Mouse (Mus musculus) heart, postnatal 0 days (tissue): ENCODE results near the gene Elovl6.

Source experiments
- CTCF ChIP-seq: IDR thresholded peaks from 2 replicates; pipeline ENCODE4 v1.5.1; 2016; ENCODE audit warnings: antibody characterized with exemption, control low read depth, low read depth
- EP300 ChIP-seq: IDR thresholded peaks from 2 replicates; pipeline ENCODE4 v1.6.1; 2016; ENCODE audit warnings: antibody characterized with exemption, low read depth

GRCm38 (mm10) chr3:129561853-129562252, 29.7 kb downstream of the Elovl6 start:
- TF ChIP-seq EP300 (no peak), CTCF (no peak)
